Mouse (Mus musculus) hematopoietic stem cell, adult 5-6 weeks (primary cell): ENCODE measurements around the gene Gm11937. TPM values are rescaled to one million over a fixed set of nuclear protein-coding genes. Genes with fewer than 3 reads are reported as not detected.
"Not testable (repeated sequence)": the region's sequence is repeated elsewhere in the genome, so short reads cannot be mapped to it uniquely, and the experiment has no call there.

Source experiments
- ATAC-seq, 2 experiments: fragments of 125-278 bp in 1 of 2; replicated peaks in 1 of 2; 2 replicates each; pipeline ENCODE4 v1.8.0; 2016 to 2017; ENCODE audit warnings: inconsistent platforms in 2 of 2, mild to moderate bottlenecking in 2 of 2, moderate number of reproducible peaks in 2 of 2, low read depth in 1 of 2, moderate TSS enrichment in 1 of 2; ENCODE audit not compliant: low FRiP score in 2 of 2, poor library complexity in 2 of 2, severe bottlenecking in 2 of 2, insufficient read depth in 1 of 2, low TSS enrichment in 1 of 2
- total RNA-seq: library from RNA; stranded (forward); fragments of 172-1452, 232-1000 nt; gene quantifications from 2 replicates; pipeline ENCODE4 v1.2.3, GENCODE M21; 2017

Gene Gm11937
- total RNA-seq, 1 experiment from 2014 or later = not detected

GRCm38 (mm10) chr11:99597742-99598141 lies 12.2 kb downstream of the Gm11937 start, which contains the start of gene Krtap9-3:
Gene Krtap9-3, minus strand, starts transcription at chr11:99598105.
- not testable (repeated sequence) for ATAC-seq

DNA sequence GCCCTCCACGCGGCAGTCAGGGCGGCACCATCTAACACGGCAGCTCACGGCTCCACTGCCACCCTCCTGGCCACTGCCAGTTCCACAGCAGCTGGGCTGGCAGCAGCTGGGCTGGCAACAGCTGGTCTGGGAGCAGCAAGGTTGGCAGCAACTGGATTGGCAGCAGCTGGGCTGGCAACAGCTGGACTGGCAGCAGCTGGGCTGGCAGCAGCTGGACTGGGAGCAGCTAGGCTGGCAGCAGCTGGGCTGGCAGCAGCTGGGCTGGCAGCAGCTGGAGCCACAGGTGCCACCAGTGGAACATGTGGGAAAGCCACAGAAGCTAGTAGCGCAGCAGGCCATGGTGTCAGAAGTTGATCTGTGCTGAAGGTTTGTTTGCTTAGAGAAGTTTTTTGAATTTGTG lies 19.0 kb downstream of the Gm11937 start, which contains the start of gene Krtap1-3:
Gene Krtap1-3 (minus strand): TSS at position 359 of the 400 bp plus-strand sequence.
- no peak for ATAC-seq

DNA sequence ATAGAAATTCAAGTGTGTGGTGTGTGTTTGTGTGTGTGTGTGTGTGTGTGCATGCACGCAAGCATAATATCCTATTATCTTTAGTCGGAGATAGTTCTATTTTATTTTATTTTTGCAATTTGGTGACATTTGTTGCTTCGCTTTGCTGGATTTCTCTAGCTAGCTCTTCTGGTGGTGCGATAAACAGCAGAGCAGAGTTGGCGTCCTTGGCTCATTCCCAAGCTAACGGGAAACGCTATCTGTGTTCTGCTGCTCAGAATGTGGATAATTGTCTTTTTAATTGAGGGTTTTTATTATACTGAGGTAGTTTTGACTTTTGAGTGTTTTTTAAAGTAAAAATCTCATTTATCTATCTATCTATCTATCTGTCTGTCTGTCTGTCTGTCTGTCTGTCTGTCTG lies 24.9 kb downstream of the Gm11937 start:
- ATAC-seq = no peak

- ATAC-seq = no peak
Measured at GRCm38 (mm10) chr11:99583245-99583704, 26.7 kb downstream of the Gm11937 start, which contains the start of gene Krtap1-4. Gene Krtap1-4, minus strand, starts transcription at chr11:99583654.

DNA sequence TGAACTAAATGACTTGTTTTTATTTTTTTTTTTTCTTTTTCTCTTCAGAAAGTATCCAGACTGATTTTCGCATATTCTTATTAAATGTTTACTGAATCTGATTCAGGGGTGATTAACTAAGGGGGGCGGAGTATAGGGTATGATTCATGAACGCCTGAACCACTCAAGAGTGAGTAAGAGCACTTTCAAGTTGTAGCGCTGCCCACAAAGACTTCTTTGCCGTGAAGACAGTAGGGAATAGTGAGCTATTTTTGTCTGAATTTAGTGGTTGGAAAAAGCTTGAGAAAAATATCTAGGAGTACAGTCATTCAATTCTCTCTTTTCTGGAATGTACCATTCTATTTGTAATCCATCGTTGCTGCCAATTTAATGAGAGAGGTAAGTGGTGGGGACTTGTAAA lies 28.4 kb downstream of the Gm11937 start:
- no peak for ATAC-seq

GRCm38 (mm10) chr11:99581051-99581450 lies 28.9 kb downstream of the Gm11937 start:
- no peak for ATAC-seq

DNA sequence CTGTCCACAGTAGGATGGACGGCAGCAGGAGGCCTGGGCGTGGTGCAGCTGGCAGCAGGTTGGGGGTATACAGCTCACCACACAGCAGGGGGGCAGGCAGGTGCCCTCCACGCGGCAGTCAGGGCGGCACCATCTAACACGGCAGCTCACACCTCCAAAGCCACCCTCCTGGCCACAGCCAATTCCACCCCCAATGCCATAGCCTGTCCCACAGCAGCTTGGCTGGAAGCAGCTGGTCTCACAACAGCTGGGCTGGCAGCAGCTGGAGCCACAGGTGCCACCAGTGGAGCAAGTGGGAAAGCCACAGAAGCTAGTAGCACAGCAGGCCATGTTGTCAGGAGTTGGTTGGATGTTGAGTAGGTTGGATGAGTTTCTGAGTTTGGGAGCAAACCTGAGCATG lies 29.4 kb downstream of the Gm11937 start, which contains the start of gene Krtap1-5:
Gene Krtap1-5 (minus strand): TSS at position 381 of the 400 bp plus-strand sequence.
- no peak for ATAC-seq

GRCm38 (mm10) chr11:99574106-99574505 lies 35.9 kb downstream of the Gm11937 start:
- ATAC-seq = peak; percentile 83 to 88

- ATAC-seq = no peak
Measured at GRCm38 (mm10) chr11:99573164-99573563, 36.8 kb downstream of the Gm11937 start.

DNA sequence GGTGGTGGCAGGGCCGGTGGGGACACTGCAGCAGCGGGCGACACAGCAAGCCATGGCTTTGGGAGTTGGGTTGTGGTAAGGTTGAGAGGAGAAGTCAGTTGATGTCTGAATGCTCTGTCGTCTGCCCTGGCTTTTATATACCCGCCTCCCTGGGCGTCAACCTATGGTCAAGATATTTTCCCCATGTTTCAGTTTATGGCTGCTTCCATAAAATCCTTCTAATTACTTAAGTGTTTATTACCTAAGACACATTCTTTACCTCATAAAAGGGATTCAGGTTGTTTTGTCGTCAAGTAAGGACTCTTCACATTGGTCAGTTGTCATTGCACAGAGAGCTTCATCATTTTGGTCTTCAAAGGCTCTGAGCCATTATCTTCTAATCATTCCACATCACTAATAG lies 43.5 kb downstream of the Gm11937 start, which contains the start of gene Krtap3-1:
Gene Krtap3-1 (minus strand): TSS at position 101 of the 400 bp plus-strand sequence.
- ATAC-seq = no peak

GRCm38 (mm10) chr11:99562580-99562979 lies 47.4 kb downstream of the Gm11937 start:
- no peak for ATAC-seq

Other genes with a start within 250 kb of the Gm11937 start
- gene Krt28, start 235.3 kb downstream of the Gm11937 start, total RNA-seq = not detected in 2 replicates
- not detected in 2 replicates for gene Krt10, start 220.8 kb downstream of the Gm11937 start, total RNA-seq
- gene Krt12, start 187.9 kb downstream of the Gm11937 start, total RNA-seq = not detected in 2 replicates
- gene Krt20, start 172.0 kb downstream of the Gm11937 start, total RNA-seq = not detected in 2 replicates
- gene Krt23, start 117.1 kb downstream of the Gm11937 start, total RNA-seq = not detected in 2 replicates
- not detected in 2 replicates for gene Krt39, start 88.9 kb downstream of the Gm11937 start, total RNA-seq
- gene Krt40, start 67.0 kb downstream of the Gm11937 start, total RNA-seq = not detected in 2 replicates
- gene Krtap3-3, start 59.3 kb downstream of the Gm11937 start, total RNA-seq = not detected in 2 replicates
- not detected in 2 replicates for gene Krtap3-2, start 53.3 kb downstream of the Gm11937 start, total RNA-seq
- gene Gm11939, start 50.7 kb downstream of the Gm11937 start, total RNA-seq = not detected in 2 replicates
- not detected in 2 replicates for gene Krtap3-1, start 43.6 kb downstream of the Gm11937 start, total RNA-seq
- not detected in 2 replicates for gene Krtap1-5, start 29.2 kb downstream of the Gm11937 start, total RNA-seq
- gene Krtap1-4, start 26.5 kb downstream of the Gm11937 start, total RNA-seq = not detected in 2 replicates
- not detected in 2 replicates for gene Krtap1-3, start 18.9 kb downstream of the Gm11937 start, total RNA-seq
- not detected in 2 replicates for gene Krtap9-3, start 12.1 kb downstream of the Gm11937 start, total RNA-seq
- gene Gm11938, start 6.9 kb downstream of the Gm11937 start, total RNA-seq = not detected in 2 replicates
- gene Krtap2-4, start 4.7 kb upstream of the Gm11937 start, total RNA-seq = not detected in 2 replicates
- not detected in 2 replicates for gene Gm11562, start 10.2 kb upstream of the Gm11937 start, total RNA-seq
- gene Krtap4-1, start 18.0 kb upstream of the Gm11937 start, total RNA-seq = not detected in 2 replicates
- not detected in 2 replicates for gene Krtap4-2, start 24.9 kb upstream of the Gm11937 start, total RNA-seq
- gene Krtap4-7, start 33.9 kb upstream of the Gm11937 start, total RNA-seq = not detected in 2 replicates
- not detected in 2 replicates for gene Gm11555, start 40.0 kb upstream of the Gm11937 start, total RNA-seq
- gene Gm11563, start 48.8 kb upstream of the Gm11937 start, total RNA-seq = not detected in 2 replicates
- not detected in 2 replicates for gene Krtap4-6, start 55.8 kb upstream of the Gm11937 start, total RNA-seq
- gene Gm14190, start 80.6 kb upstream of the Gm11937 start, total RNA-seq = not detected in 2 replicates
- gene Gm14180, start 124.1 kb upstream of the Gm11937 start, total RNA-seq = not detected in 2 replicates
- gene Gm11595, start 162.7 kb upstream of the Gm11937 start, total RNA-seq = not detected in 2 replicates
- not detected in 2 replicates for gene Krtap4-8, start 170.5 kb upstream of the Gm11937 start, total RNA-seq
- not detected in 2 replicates for gene Krtap4-9, start 175.0 kb upstream of the Gm11937 start, total RNA-seq
- gene Gm11596, start 183.3 kb upstream of the Gm11937 start, total RNA-seq = not detected in 2 replicates
- not detected in 2 replicates for gene Gm11569, start 188.7 kb upstream of the Gm11937 start, total RNA-seq
- gene Gm11554, start 194.3 kb upstream of the Gm11937 start, total RNA-seq = not detected in 2 replicates
- not detected in 2 replicates for gene Krtap4-13, start 199.7 kb upstream of the Gm11937 start, total RNA-seq
- gene Gm11564, start 205.5 kb upstream of the Gm11937 start, total RNA-seq = not detected in 2 replicates
- gene 2300003K06Rik, start 227.9 kb upstream of the Gm11937 start, total RNA-seq = not detected in 2 replicates
- not detected in 2 replicates for gene Krtap4-16, start 241.4 kb upstream of the Gm11937 start, total RNA-seq
- gene Gm11568, start 247.7 kb upstream of the Gm11937 start, total RNA-seq = not detected in 2 replicates